Mouse (Mus musculus) midbrain, embryonic 14.5 days (tissue): ENCODE measurements around the gene Eya4. TPM values are rescaled to one million over a fixed set of nuclear protein-coding genes. Genes with fewer than 3 reads are reported as not detected.

Experiments
- ATAC-seq: fragments of 200-750 bp; cut with Nextera tagmentation; 2 replicates; pipeline ENCODE4 v1.8.0; 2017; ENCODE audit warnings: moderate number of reproducible peaks, moderate library complexity; ENCODE audit not compliant: low FRiP score, low TSS enrichment
- DNase-seq: peaks from one replicate; pipeline ENCODE4 v3.0.0-alpha.2; 2015
- H3K27ac ChIP-seq: fragments of 300-500 bp; sonication (generic); replicated peaks from 2 replicates; pipeline ENCODE4 v1.5.1; 2014; ENCODE audit warnings: mild to moderate bottlenecking, low read depth, low read length, moderate library complexity
- H3K27me3 ChIP-seq: fragments of 300-500 bp; sonication (generic); 2 replicates; pipeline ENCODE4 v1.6.1; 2014; ENCODE audit warnings: low read length, control low read depth, mixed read lengths; ENCODE audit not compliant: control insufficient read depth, insufficient read depth
- H3K36me3 ChIP-seq: fragments of 300-500 bp; sonication (generic); 2 replicates; pipeline ENCODE4 v1.6.1; 2014; ENCODE audit warnings: low read length, control low read depth; ENCODE audit not compliant: control insufficient read depth, insufficient read depth
- H3K4me1 ChIP-seq: fragments of 300-500 bp; sonication (generic); 2 replicates; pipeline ENCODE4 v1.6.1; 2014; ENCODE audit warnings: mild to moderate bottlenecking, antibody characterized with exemption, low read length, control low read depth; ENCODE audit not compliant: control insufficient read depth, insufficient read depth
- H3K4me2 ChIP-seq: fragments of 300-500 bp; sonication (generic); 2 replicates; pipeline ENCODE4 v1.6.1; 2014; ENCODE audit warnings: mild to moderate bottlenecking, low read length, moderate library complexity
- H3K4me3 ChIP-seq: fragments of 300-500 bp; sonication (generic); replicated peaks from 2 replicates; pipeline ENCODE4 v1.5.1; 2014; ENCODE audit warnings: low read depth, low read length
- H3K9ac ChIP-seq: fragments of 300-500 bp; sonication (generic); replicated peaks from 2 replicates; pipeline ENCODE4 v1.6.1; 2014; ENCODE audit warnings: mild to moderate bottlenecking, low read length, moderate library complexity
- H3K9me3 ChIP-seq: fragments of 300-500 bp; sonication (generic); 2 replicates; pipeline ENCODE4 v1.6.1; 2016; ENCODE audit warnings: low read length, control low read depth, mixed read lengths; ENCODE audit not compliant: control insufficient read depth
- WGBS: fragments of 180-500 bp; shearing (Covaris S2); extraction: QIAGEN DNeasy Blood & Tissue Kit; methylation state at CpG from one replicate; pipeline ENCODE4 v1.1.7; 2014; 5-methylcytosine and 5-hydroxymethylcytosine counted together
- polyA plus RNA-seq: library from polyadenylated mRNA; unstranded; fragments of >200 nt; fragmentation: Nextera tagmentation; extraction: Ambion mirVana; gene quantifications from 2 replicates; pipeline ENCODE4 v1.2.1, GENCODE M21; 2014

The Eya4 gene
- polyA plus RNA-seq, 1 experiment from 2014 or later, result 0.55 TPM

DNA sequence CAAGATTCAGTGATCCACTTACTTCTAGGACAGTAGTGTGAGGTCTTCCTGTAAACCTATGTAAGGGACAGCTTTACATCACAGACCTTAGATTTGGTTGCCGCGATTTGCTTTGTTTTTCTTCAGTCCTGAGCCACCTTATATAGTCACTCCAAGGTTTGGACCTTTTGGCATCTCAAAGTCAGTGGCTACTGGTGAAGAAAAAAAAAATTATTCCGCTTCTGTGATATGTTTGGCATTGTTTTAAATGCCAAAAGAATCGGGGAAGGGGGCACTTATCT is 269.1 kb downstream of the Eya4 start:
- Histone ChIP-seq H3K4me2 (no peak overlapping the region), H3K4me3 (no peak overlapping the region), H3K9ac (no peak overlapping the region), H3K36me3 (no peaks in the 10 kb centered on the region), H3K27me3 (no peaks in the 10 kb centered on the region), H3K9me3 (no peaks in the 10 kb centered on the region), H3K27ac (no peak overlapping the region), H3K4me1 (no peaks in the 10 kb centered on the region)
- DNase-seq (no peak), ATAC-seq (peak; percentile 40; the same call in 1 of the 2 replicates)
- 24% methylated on average over 4 of the region's 4 CpGs for WGBS

DNA sequence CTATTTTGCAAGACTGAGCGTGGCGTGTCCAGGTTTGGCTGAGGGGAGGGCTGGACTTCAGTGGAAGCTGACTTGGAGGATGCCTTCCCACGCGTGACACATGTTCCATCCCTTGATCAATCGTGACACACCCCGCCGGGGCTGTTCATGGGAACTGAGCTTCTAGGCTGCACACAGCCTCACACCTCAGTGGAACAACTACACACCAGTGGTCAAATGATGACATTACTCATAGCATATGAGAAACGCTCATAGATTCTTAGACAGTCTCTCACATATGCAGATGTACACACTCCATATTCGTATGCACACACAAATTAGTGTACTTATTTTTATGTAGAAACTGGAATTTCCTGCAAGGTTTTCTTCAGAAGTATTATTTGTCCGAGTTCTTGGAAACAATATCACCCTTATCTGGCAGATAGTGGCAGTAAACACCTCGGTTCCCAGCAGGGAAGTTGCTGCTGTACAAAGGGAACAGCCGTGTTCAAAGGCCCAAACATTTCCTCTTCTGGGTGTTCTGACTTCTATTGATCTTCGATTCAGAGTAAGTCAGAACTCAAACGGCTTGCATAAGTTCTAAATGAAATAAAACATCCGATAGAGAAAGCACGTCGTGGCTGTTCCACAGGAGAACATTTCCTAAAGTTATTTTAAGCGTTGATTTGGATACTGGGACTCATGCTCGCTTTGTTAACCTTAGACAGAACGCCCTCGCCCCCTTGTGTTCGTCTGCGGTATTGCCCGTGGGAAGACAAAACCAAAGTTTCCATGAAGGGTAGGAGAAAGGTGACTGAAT is 269.6 kb downstream of the Eya4 start:
- ATAC-seq, result peak; percentile 59
- H3K4me3 ChIP-seq, result no peak overlapping the region
- H3K4me2 ChIP-seq, result peak overlapping the region; percentile 22; the same call in 1 of the 2 replicates
- H3K9ac ChIP-seq, result no peak overlapping the region
- H3K27me3 ChIP-seq, result no peaks in the 10 kb centered on the region
- 39% methylated on average over 24 of the region's 24 CpGs for WGBS
- no peaks in the 10 kb centered on the region for H3K9me3 ChIP-seq
- no peaks in the 10 kb centered on the region for H3K4me1 ChIP-seq
- DNase-seq, result peak; percentile 92
- H3K36me3 ChIP-seq, result no peaks in the 10 kb centered on the region
- H3K27ac ChIP-seq, result no peak overlapping the region

DNA sequence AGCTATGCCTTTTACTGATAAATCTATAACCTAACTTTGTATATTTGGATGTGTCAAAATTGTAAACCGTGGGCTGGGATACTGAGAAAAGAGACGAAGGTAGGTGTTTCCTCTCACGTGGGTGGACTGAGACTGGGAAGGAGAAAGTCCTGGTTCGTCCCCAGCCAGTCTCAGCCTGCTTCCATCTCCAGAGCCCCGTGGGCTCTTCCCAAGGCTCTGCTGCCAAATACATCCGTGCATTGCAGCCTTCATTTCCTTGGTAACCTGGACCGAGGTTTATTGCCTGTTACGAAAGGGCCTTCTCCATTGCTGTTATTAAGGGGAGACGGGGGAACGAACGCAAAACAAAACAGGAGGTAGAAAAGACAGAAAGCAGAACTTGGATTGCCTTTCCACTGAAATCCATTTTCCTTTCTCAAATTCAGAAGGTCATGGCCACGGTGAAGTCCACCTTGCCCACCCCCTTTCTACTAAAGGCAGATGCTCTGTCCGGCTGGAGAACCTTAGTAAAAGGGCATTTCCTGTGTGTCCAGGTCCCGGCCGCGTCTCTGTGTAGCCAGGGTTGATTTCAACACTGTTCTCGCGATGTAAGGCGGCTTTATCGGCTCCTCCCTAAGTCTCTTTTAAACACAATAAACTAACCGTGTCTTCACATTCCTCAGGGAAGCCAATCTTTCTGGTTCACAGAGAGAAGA is 273.7 kb downstream of the Eya4 start:
- no peak overlapping the region for H3K4me3 ChIP-seq
- no peak overlapping the region for H3K27ac ChIP-seq
- peak; percentile 30 for DNase-seq
- 60% methylated on average over 21 of the region's 21 CpGs for WGBS
- no peaks in the 10 kb centered on the region for H3K27me3 ChIP-seq
- no peaks in the 10 kb centered on the region for H3K36me3 ChIP-seq
- no peak overlapping the region for H3K9ac ChIP-seq
- no peaks in the 10 kb centered on the region for H3K4me1 ChIP-seq
- no peaks in the 10 kb centered on the region for H3K9me3 ChIP-seq
- peak overlapping the region; percentile 29; the same call in 1 of the 2 replicates for H3K4me2 ChIP-seq
- no peak for ATAC-seq

DNA sequence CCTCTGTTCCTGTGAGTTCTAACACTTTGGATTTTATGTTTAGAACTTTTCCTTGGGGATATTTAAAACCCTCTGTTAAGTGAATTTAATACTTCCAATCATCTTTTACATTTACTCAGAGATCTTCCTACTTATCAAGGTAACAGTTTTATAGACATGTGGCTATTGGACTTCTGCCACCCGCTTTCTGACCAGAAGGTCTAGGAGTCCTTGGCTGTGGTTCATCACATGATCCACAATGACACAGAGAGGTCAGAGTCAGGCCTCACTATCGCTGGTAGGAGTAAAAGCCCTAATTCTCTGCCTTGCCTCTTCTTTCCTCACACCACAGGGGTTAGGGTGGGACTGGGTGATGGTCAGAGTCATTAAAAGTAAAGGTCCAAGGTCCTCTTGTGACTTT is 277.2 kb downstream of the Eya4 start:
- no peaks in the 10 kb centered on the region for H3K27me3 ChIP-seq
- no peak overlapping the region for H3K9ac ChIP-seq
- H3K4me1 ChIP-seq, result no peaks in the 10 kb centered on the region
- no peak overlapping the region for H3K4me2 ChIP-seq
- no peaks in the 10 kb centered on the region for H3K36me3 ChIP-seq
- no peak for ATAC-seq
- no peaks in the 10 kb centered on the region for H3K9me3 ChIP-seq
- no peak overlapping the region for H3K27ac ChIP-seq
- no peak overlapping the region for H3K4me3 ChIP-seq
- 72% methylated on average over 2 of the region's 2 CpGs for WGBS
- DNase-seq, result no peak

DNA sequence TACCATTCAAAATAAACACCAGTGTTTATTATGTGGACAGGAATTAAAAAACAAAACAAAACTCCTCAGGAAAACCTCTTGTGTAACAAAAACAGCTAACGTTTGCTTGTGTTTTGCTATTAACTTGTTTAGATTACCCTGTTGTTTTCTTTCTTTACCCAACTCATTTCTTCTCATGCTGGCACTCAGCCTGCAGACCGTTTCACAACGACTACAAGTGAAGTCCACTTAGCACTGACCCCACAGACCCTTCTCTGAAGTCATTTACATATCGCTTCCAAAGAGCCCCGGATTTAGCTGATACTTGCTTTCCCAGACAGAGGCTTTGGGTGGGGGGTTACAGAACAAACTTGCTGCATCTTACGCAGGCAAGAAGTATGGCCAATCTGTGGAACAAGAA is 286.9 kb downstream of the Eya4 start:
- Histone ChIP-seq H3K36me3 (no peaks in the 10 kb centered on the region), H3K27ac (no peak overlapping the region), H3K9ac (no peak overlapping the region), H3K4me2 (no peak overlapping the region), H3K9me3 (no peaks in the 10 kb centered on the region), H3K4me1 (no peaks in the 10 kb centered on the region), H3K27me3 (no peaks in the 10 kb centered on the region), H3K4me3 (no peak overlapping the region)
- ATAC-seq (no peak), DNase-seq (no peak)
- 54% methylated on average over 6 of the region's 6 CpGs for WGBS

DNA sequence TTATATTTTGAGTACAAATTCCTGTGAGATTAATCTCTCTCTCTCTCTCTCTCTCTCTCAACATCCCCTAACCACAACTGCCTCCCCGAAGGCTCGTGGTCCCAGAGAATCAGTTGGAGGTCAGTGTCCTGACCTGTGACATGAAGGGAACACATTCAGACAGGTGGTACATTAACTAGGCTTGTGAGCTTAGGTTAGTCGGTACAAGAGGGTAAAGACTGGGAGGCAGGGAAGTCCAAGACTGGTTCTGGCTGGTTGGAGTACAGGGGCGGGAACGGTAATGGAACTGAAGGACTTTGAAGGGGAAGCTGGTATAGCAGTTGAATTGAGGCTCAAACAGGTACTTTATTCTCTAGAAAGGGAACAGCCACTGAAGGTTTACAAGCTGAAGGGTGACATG is 287.9 kb downstream of the Eya4 start:
- Histone ChIP-seq H3K27me3 (no peaks in the 10 kb centered on the region), H3K36me3 (no peaks in the 10 kb centered on the region), H3K27ac (no peak overlapping the region), H3K9me3 (no peaks in the 10 kb centered on the region), H3K4me1 (no peaks in the 10 kb centered on the region), H3K4me3 (no peak overlapping the region), H3K9ac (no peak overlapping the region), H3K4me2 (no peak overlapping the region)
- DNase-seq (no peak), ATAC-seq (no peak)
- 92% methylated on average over 5 of the region's 5 CpGs for WGBS

DNA sequence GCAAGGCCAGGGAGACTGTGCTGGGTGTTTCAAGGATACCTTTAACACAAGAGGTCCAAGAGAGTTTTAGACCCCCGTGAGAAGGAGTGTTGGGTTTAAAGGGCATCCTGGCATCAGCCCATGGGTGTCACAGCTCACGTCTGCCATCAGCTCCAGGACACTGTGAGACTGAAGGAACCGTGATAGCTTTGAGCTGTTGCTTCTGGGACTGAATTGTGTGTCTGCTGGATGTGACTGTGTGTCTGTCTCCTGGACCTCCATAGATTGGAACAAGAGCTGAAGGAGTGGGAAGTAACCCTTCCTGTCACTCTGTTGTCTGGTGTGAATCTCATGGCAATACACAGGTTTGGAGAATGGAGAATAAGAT is 289.9 kb downstream of the Eya4 start:
- Histone ChIP-seq H3K27me3 (no peaks in the 10 kb centered on the region), H3K9ac (no peak overlapping the region), H3K27ac (no peak overlapping the region), H3K4me3 (no peak overlapping the region), H3K4me2 (no peak overlapping the region), H3K4me1 (no peaks in the 10 kb centered on the region), H3K9me3 (no peaks in the 10 kb centered on the region), H3K36me3 (no peaks in the 10 kb centered on the region)
- no peak for ATAC-seq
- no peak for DNase-seq
- WGBS, result 78% methylated on average over 3 of the region's 3 CpGs

DNA sequence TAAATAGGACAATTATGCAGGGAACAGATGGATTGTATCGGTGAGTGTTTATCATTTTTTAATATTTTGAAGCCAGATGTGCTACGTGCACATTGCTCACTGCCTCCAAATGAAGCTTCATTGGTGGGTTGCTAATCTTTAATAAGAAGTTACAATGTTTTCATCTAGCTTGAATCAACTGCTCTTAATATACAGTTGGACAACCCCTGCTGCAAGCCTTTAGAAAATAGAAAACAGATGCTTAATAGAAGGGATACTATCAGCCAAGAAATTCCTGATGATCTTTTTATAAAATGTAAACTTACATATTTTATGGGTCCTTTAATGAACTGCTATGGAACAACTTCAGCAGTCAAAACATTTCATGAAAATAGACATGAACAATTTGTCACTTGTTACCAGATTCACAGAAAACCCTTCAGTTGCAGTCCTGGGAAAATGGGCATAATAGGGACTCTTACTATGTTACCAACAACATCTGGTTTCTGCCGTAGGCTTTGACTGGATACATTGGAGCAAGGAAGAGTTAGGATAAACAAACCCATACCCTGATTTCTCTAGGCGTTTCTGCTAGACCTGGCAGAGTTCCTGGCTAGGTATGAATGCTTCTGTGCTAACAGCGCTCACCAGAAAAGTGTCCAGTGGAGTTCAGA is 290.4 kb downstream of the Eya4 start:
- H3K36me3 ChIP-seq, result no peaks in the 10 kb centered on the region
- DNase-seq (no peak), ATAC-seq (no peak)
- no peak overlapping the region for H3K4me2 ChIP-seq
- H3K27me3 ChIP-seq, result no peaks in the 10 kb centered on the region
- H3K9me3 ChIP-seq, result no peaks in the 10 kb centered on the region
- no peak overlapping the region for H3K4me3 ChIP-seq
- H3K4me1 ChIP-seq, result no peaks in the 10 kb centered on the region
- WGBS, result 90% methylated on average over 5 of the region's 5 CpGs
- no peak overlapping the region for H3K27ac ChIP-seq
- no peak overlapping the region for H3K9ac ChIP-seq
